18 mouse cellular contexts compared by ENCODE assay signal in genomic region chr3:75912786-75913185, GRCm38 (mm10). TPM values are rescaled to one million over a fixed set of nuclear protein-coding genes. Genes with fewer than 3 reads are reported as not detected.
DNase-seq lines count a peak whose midpoint lies in the region; ATAC-seq and TF ChIP-seq lines count a peak whose summit lies in the region.
"Had no signal": no experiment of that assay in that cellular context is flagged by ENCODE, and none has a peak within 500 bp of the region (broad histone marks: within the 10 kb centered on the region; RNA-seq: fewer than 3 reads in every experiment).

No protein-coding gene starts in this region.

- H3K36me3 ChIP-seq in lung, embryonic 14.5 days (ENCODE audit: insufficient read depth) = no peaks in the 10 kb centered on the region
- H3K36me3 ChIP-seq in stomach, embryonic 16.5 days (ENCODE audit: control insufficient read depth, insufficient read depth, low read length) = no peaks in the 10 kb centered on the region
- no peaks in the 10 kb centered on the region for H3K36me3 ChIP-seq in stomach, postnatal 0 days (ENCODE audit: control insufficient read depth, insufficient read depth, low read length)
- H3K36me3 ChIP-seq: embryonic facial prominence, embryonic 15.5 days; limb, embryonic 10.5 days had no signal

- no peak for TF ChIP-seq EP300 in stomach, postnatal 0 days (optimal IDR thresholded peaks at IDR 0.05)

- no peak overlapping the region for H3K4me3 ChIP-seq in lung, embryonic 14.5 days (ENCODE audit: low read depth, low read length)
- H3K4me3 ChIP-seq in stomach, embryonic 16.5 days (replicated peaks; ENCODE audit: low read length) = no peak overlapping the region
- no peak overlapping the region for H3K4me3 ChIP-seq in stomach, postnatal 0 days (ENCODE audit: low read depth, low read length)
- H3K4me3 ChIP-seq: embryonic facial prominence, embryonic 15.5 days; limb, embryonic 10.5 days had no signal

- no peak overlapping the region for H3K27ac ChIP-seq in lung, embryonic 14.5 days (ENCODE audit: low read depth)
- no peak overlapping the region for H3K27ac ChIP-seq in stomach, embryonic 16.5 days (ENCODE audit: low read length)
- no peak overlapping the region for H3K27ac ChIP-seq in stomach, postnatal 0 days (replicated peaks)
- H3K27ac ChIP-seq: embryonic facial prominence, embryonic 15.5 days; limb, embryonic 10.5 days had no signal

- no peak for ATAC-seq in lung, embryonic 14.5 days (ENCODE audit: insufficient read depth)
- ATAC-seq in stomach, embryonic 16.5 days (ENCODE audit: insufficient read depth, low FRiP score) = no peak
- ATAC-seq in stomach, postnatal 0 days (ENCODE audit: low FRiP score, low TSS enrichment) = no peak
- ATAC-seq: liver, postnatal 0 days had no signal

- H3K9ac ChIP-seq in lung, embryonic 14.5 days = no peak overlapping the region
- H3K9ac ChIP-seq in stomach, embryonic 16.5 days (ENCODE audit: low read length) = peak overlapping the region; percentile 13; the same call in 1 of the 2 replicates
- no peak overlapping the region for H3K9ac ChIP-seq in stomach, postnatal 0 days (ENCODE audit: low read length)
- H3K9ac ChIP-seq: embryonic facial prominence, embryonic 15.5 days; liver, postnatal 0 days had no signal

- no peak overlapping the region for H3K4me2 ChIP-seq in lung, embryonic 14.5 days
- H3K4me2 ChIP-seq in stomach, embryonic 16.5 days (ENCODE audit: low read depth, low read length) = no peak overlapping the region
- H3K4me2 ChIP-seq in stomach, postnatal 0 days (replicated peaks; ENCODE audit: low read depth) = no peak overlapping the region
- H3K4me2 ChIP-seq: embryonic facial prominence, embryonic 15.5 days had no signal

- peak; percentile 30 to 39 for DNase-seq in cerebellum, postnatal 10 days
- DNase-seq in cerebellum, adult 9-10 months = no peak
- peak; percentile 3 for DNase-seq in heart, adult 8-10 months (ENCODE audit: low spot score)
- DNase-seq in heart, postnatal 25 days (ENCODE audit: low spot score) = no peak
- peak; percentile 21 for DNase-seq in lung, embryonic 14.5 days
- DNase-seq in lung, postnatal 14 days = no peak
- DNase-seq in stomach, postnatal 0 days (ENCODE audit: low spot score) = no peak
- DNase-seq: adrenal gland, adult 2 months; cerebellum, adult 9-11 months; gastrocnemius, postnatal 14 days; kidney, adult 8-10 months; kidney, postnatal 36 days; liver, postnatal 0 days; right cerebral cortex, adult 18-20 months; thymus, postnatal 25 days had no signal

- WGBS in lung, embryonic 14.5 days = 77% methylated on average over 4 of the region's 4 CpGs
- WGBS in stomach, embryonic 16.5 days = 72% methylated on average over 4 of the region's 4 CpGs
- WGBS in stomach, postnatal 0 days = 62% methylated on average over 4 of the region's 4 CpGs

- intact Hi-C loops in heart, postnatal 25 days (cut with DNase I) = loop anchor here (5.0 kb wide), 1 partner anchor 45 kb away; the partner anchor contains the start of gene Golim4

- no peak for TF ChIP-seq CTCF in lung, embryonic 14.5 days (IDR thresholded peaks at IDR 0.05; ENCODE audit: low read depth)
- TF ChIP-seq CTCF in stomach, postnatal 0 days (IDR thresholded peaks at IDR 0.05; ENCODE audit: low read depth) = no peak

- H3K27me3 ChIP-seq in lung, embryonic 14.5 days (ENCODE audit: insufficient read depth, low read length) = no peaks in the 10 kb centered on the region
- no peaks in the 10 kb centered on the region for H3K27me3 ChIP-seq in stomach, embryonic 16.5 days (ENCODE audit: control insufficient read depth, insufficient read depth, low read length)
- H3K27me3 ChIP-seq in stomach, postnatal 0 days (ENCODE audit: control insufficient read depth, insufficient read depth, low read length) = no peaks in the 10 kb centered on the region
- H3K27me3 ChIP-seq: embryonic facial prominence, embryonic 15.5 days had no signal

- H3K4me1 ChIP-seq in lung, embryonic 14.5 days (ENCODE audit: insufficient read depth) = no peaks in the 10 kb centered on the region
- peaks cover 2% of the 10 kb centered on the region; the same call in 1 of the 2 replicates for H3K4me1 ChIP-seq in stomach, embryonic 16.5 days (ENCODE audit: control insufficient read depth, insufficient read depth, low read length)
- H3K4me1 ChIP-seq in stomach, postnatal 0 days (replicated peaks; ENCODE audit: control insufficient read depth, insufficient read depth) = no peaks in the 10 kb centered on the region
- H3K4me1 ChIP-seq: embryonic facial prominence, embryonic 15.5 days; limb, embryonic 10.5 days had no signal

- no peaks in the 10 kb centered on the region for H3K9me3 ChIP-seq in lung, embryonic 14.5 days (ENCODE audit: low read depth, low read length)
- H3K9me3 ChIP-seq in stomach, embryonic 16.5 days (replicated peaks; ENCODE audit: control insufficient read depth, low read length) = no peaks in the 10 kb centered on the region
- no peaks in the 10 kb centered on the region for H3K9me3 ChIP-seq in stomach, postnatal 0 days (ENCODE audit: control insufficient read depth, low read length)
- H3K9me3 ChIP-seq: embryonic facial prominence, embryonic 15.5 days; limb, embryonic 10.5 days had no signal

RNA-seq across cellular contexts. Expression of gene Golim4, which starts 44.0 kb away (rescaled TPM):
- 10 to 100 TPM; 16.5 to 20.4 (median 18.7) TPM for total RNA-seq in heart, adult 8-10 months (2022)
- total RNA-seq in heart, postnatal 25 days (2021) = 10 to 100 TPM; 15.3 to 22.8 TPM
- 47.8 and 48.3 TPM in 2 replicates for polyA plus RNA-seq in lung, embryonic 14.5 days (2014; fragmentation: Nextera tagmentation; extraction: Ambion mirVana)
- polyA plus RNA-seq in stomach, embryonic 16.5 days (2015; fragmentation: Nextera tagmentation; extraction: Ambion mirVana) = 70.0 and 77.6 TPM in 2 replicates
- 40.0 and 40.3 TPM in 2 replicates for polyA plus RNA-seq in stomach, postnatal 0 days (2015; fragmentation: Nextera tagmentation; extraction: Ambion mirVana)

Comparison
In these comparisons a context has a peak if more than half of its experiments do, and no peak if none do; other contexts are left out.
1. DNase-seq: peak in cerebellum, postnatal 10 days (2 of 2), heart, adult 8-10 months (single experiment) and lung, embryonic 14.5 days (single experiment); none in cerebellum, adult 9-10 months (single experiment), heart, postnatal 25 days (single experiment), lung, postnatal 14 days (single experiment) and stomach, postnatal 0 days (single experiment).